Mouse (Mus musculus) heart, embryonic 16.5 days (tissue): ENCODE data around the gene Pde8b. TPM values are rescaled to one million over a fixed set of nuclear protein-coding genes. Genes with fewer than 3 reads are reported as not detected.

Experiments used
- ATAC-seq: fragments of 200-750 bp; cut with Nextera tagmentation; replicated peaks from 2 replicates; pipeline ENCODE4 v1.8.0; 2017; ENCODE audit warnings: moderate number of reproducible peaks; ENCODE audit not compliant: insufficient read depth, low FRiP score; ENCODE audit errors: extremely low read depth
- H3K27ac ChIP-seq: fragments of 300-500 bp; sonication (generic); 2 replicates; pipeline ENCODE4 v1.5.1; 2014; ENCODE audit warnings: mild to moderate bottlenecking, low read length, control low read depth, moderate library complexity
- H3K27me3 ChIP-seq: fragments of 300-500 bp; sonication (generic); 2 replicates; pipeline ENCODE4 v1.6.1; 2014; ENCODE audit warnings: low read length, mixed read lengths; ENCODE audit not compliant: control insufficient read depth, insufficient read depth
- H3K36me3 ChIP-seq: fragments of 300-500 bp; sonication (generic); 2 replicates; pipeline ENCODE4 v1.6.1; 2014; ENCODE audit not compliant: control insufficient read depth, insufficient read depth
- H3K4me1 ChIP-seq: fragments of 300-500 bp; sonication (generic); 2 replicates; pipeline ENCODE4 v1.6.1; 2014; ENCODE audit warnings: low read length, mixed read lengths; ENCODE audit not compliant: control insufficient read depth, insufficient read depth
- H3K4me2 ChIP-seq: fragments of 300-500 bp; sonication (generic); 2 replicates; pipeline ENCODE4 v1.6.1; 2014; ENCODE audit warnings: low read depth, mild to moderate bottlenecking, control low read depth, low read length
- H3K4me3 ChIP-seq: fragments of 300-500 bp; sonication (generic); 2 replicates; pipeline ENCODE4 v1.5.1; 2014; ENCODE audit warnings: mild to moderate bottlenecking, control low read depth, low read length
- H3K9ac ChIP-seq: fragments of 300-500 bp; sonication (generic); 2 replicates; pipeline ENCODE4 v1.6.1; 2014; ENCODE audit warnings: low read length, control low read depth
- H3K9me3 ChIP-seq: fragments of 300-500 bp; sonication (generic); replicated peaks from 2 replicates; pipeline ENCODE4 v1.6.1; 2016; ENCODE audit warnings: low read length; ENCODE audit not compliant: control insufficient read depth
- WGBS: fragments of 180-500 bp; shearing (Covaris S2); extraction: QIAGEN DNeasy Blood & Tissue Kit; methylation state at CpG from one replicate; pipeline ENCODE4 v1.1.7; 2014; 5-methylcytosine and 5-hydroxymethylcytosine counted together
- polyA plus RNA-seq: library from polyadenylated mRNA; unstranded; fragments of >200 nt; fragmentation: Nextera tagmentation; extraction: Ambion mirVana; gene quantifications from 2 replicates; pipeline ENCODE4 v1.2.1, GENCODE M21; 2015

Pde8b gene
- polyA plus RNA-seq, 1 experiment from 2014 or later, result 0.56 TPM

GRCm38 (mm10) chr13:95058885-95059284, 191.3 kb downstream of the Pde8b start:
- Histone ChIP-seq H3K36me3 (no peaks in the 10 kb centered on the region), H3K4me3 (no peak overlapping the region), H3K27me3 (no peaks in the 10 kb centered on the region), H3K9me3 (peaks cover 2% of the 10 kb centered on the region; the same call in 1 of the 2 replicates), H3K9ac (no peak overlapping the region), H3K4me2 (no peak overlapping the region), H3K4me1 (no peaks in the 10 kb centered on the region), H3K27ac (no peak overlapping the region)
- WGBS, result 80% methylated on average over 4 of the region's 4 CpGs
- ATAC-seq, result no peak

GRCm38 (mm10) chr13:95056501-95057280, 193.4 kb downstream of the Pde8b start:
- no peak for ATAC-seq
- H3K4me2 ChIP-seq, result no peak overlapping the region
- WGBS, result 77% methylated on average over 11 of the region's 11 CpGs
- H3K27me3 ChIP-seq, result no peaks in the 10 kb centered on the region
- H3K9ac ChIP-seq, result no peak overlapping the region
- H3K9me3 ChIP-seq, result peaks cover under 1% of the 10 kb centered on the region; the same call in 1 of the 2 replicates
- no peaks in the 10 kb centered on the region for H3K4me1 ChIP-seq
- no peaks in the 10 kb centered on the region for H3K36me3 ChIP-seq
- H3K4me3 ChIP-seq, result no peak overlapping the region
- H3K27ac ChIP-seq, result no peak overlapping the region

- Histone ChIP-seq H3K27ac (no peak overlapping the region), H3K36me3 (no peaks in the 10 kb centered on the region), H3K4me3 (no peak overlapping the region), H3K27me3 (no peaks in the 10 kb centered on the region), H3K4me2 (no peak overlapping the region), H3K4me1 (no peaks in the 10 kb centered on the region), H3K9me3 (no peaks in the 10 kb centered on the region), H3K9ac (no peak overlapping the region)
- no peak for ATAC-seq
- WGBS, result 70% methylated on average over 1 of the region's 1 CpGs
Observed at GRCm38 (mm10) chr13:95055742-95056388, 194.3 kb downstream of the Pde8b start.

- Histone ChIP-seq H3K9me3 (no peaks in the 10 kb centered on the region), H3K36me3 (no peaks in the 10 kb centered on the region), H3K4me3 (no peak overlapping the region), H3K4me2 (no peak overlapping the region), H3K4me1 (no peaks in the 10 kb centered on the region), H3K27me3 (no peaks in the 10 kb centered on the region), H3K9ac (no peak overlapping the region), H3K27ac (no peak overlapping the region)
- WGBS, result 89% methylated on average over 3 of the region's 3 CpGs
- no peak for ATAC-seq
Observed at GRCm38 (mm10) chr13:95052421-95052820, 197.7 kb downstream of the Pde8b start.

GRCm38 (mm10) chr13:95050398-95050797, 199.7 kb downstream of the Pde8b start:
- Histone ChIP-seq H3K4me3 (no peak overlapping the region), H3K9ac (no peak overlapping the region), H3K4me1 (no peaks in the 10 kb centered on the region), H3K27ac (no peak overlapping the region), H3K4me2 (no peak overlapping the region), H3K27me3 (no peaks in the 10 kb centered on the region), H3K36me3 (no peaks in the 10 kb centered on the region), H3K9me3 (no peaks in the 10 kb centered on the region)
- WGBS, result 47% methylated on average over 4 of the region's 4 CpGs
- no peak for ATAC-seq

GRCm38 (mm10) chr13:95044108-95044507, 206.0 kb downstream of the Pde8b start:
- Histone ChIP-seq H3K27ac (no peak overlapping the region), H3K36me3 (no peaks in the 10 kb centered on the region), H3K9ac (no peak overlapping the region), H3K4me3 (no peak overlapping the region), H3K9me3 (no peaks in the 10 kb centered on the region), H3K4me2 (no peak overlapping the region), H3K27me3 (no peaks in the 10 kb centered on the region), H3K4me1 (no peaks in the 10 kb centered on the region)
- no peak for ATAC-seq
- WGBS, result 42% methylated on average over 1 of the region's 1 CpGs

- H3K4me2 ChIP-seq, result no peak overlapping the region
- no peak overlapping the region for H3K27ac ChIP-seq
- no peaks in the 10 kb centered on the region for H3K27me3 ChIP-seq
- H3K4me3 ChIP-seq, result no peak overlapping the region
- no peaks in the 10 kb centered on the region for H3K4me1 ChIP-seq
- ATAC-seq, result no peak
- H3K9ac ChIP-seq, result no peak overlapping the region
- no peaks in the 10 kb centered on the region for H3K9me3 ChIP-seq
- H3K36me3 ChIP-seq, result no peaks in the 10 kb centered on the region
- 80% methylated on average over 9 of the region's 9 CpGs for WGBS
Observed at GRCm38 (mm10) chr13:95040140-95040738, 209.9 kb downstream of the Pde8b start.

GRCm38 (mm10) chr13:95038200-95038599, 211.9 kb downstream of the Pde8b start:
- Histone ChIP-seq H3K9ac (no peak overlapping the region), H3K9me3 (no peaks in the 10 kb centered on the region), H3K27me3 (no peaks in the 10 kb centered on the region), H3K27ac (no peak overlapping the region), H3K4me1 (no peaks in the 10 kb centered on the region), H3K4me2 (no peak overlapping the region), H3K4me3 (no peak overlapping the region), H3K36me3 (no peaks in the 10 kb centered on the region)
- ATAC-seq, result no peak
- WGBS, result 42% methylated on average over 4 of the region's 4 CpGs

- no peaks in the 10 kb centered on the region for H3K27me3 ChIP-seq
- H3K4me1 ChIP-seq, result 0 out of 2 replicates have a peak, but pooled peaks cover 3% of the 10 kb centered on the region
- H3K9me3 ChIP-seq, result no peaks in the 10 kb centered on the region
- H3K9ac ChIP-seq, result no peak overlapping the region
- ATAC-seq, result no peak
- 37% methylated on average over 2 of the region's 2 CpGs for WGBS
- no peaks in the 10 kb centered on the region for H3K36me3 ChIP-seq
- no peak overlapping the region for H3K4me2 ChIP-seq
- H3K4me3 ChIP-seq, result no peak overlapping the region
- no peak overlapping the region for H3K27ac ChIP-seq
Observed at GRCm38 (mm10) chr13:95034715-95035114, 215.4 kb downstream of the Pde8b start.
